Mouse (Mus musculus) cerebellum, adult 9-11 months (tissue): ENCODE results near the gene Slco2a1.

Experiments used
- DNase-seq: peaks from one replicate; pipeline ENCODE4 v3.0.0; 2022

The Slco2a1 gene

GRCm38 (mm10) chr9:103088661-103089060 is 100.1 kb downstream of the Slco2a1 start:
- DNase-seq = no peak

- peak; percentile 87 for DNase-seq
Measured at GRCm38 (mm10) chr9:103090116-103090875, 101.8 kb downstream of the Slco2a1 start.

- peak; percentile 62 for DNase-seq
Measured at GRCm38 (mm10) chr9:103091039-103091883, 102.7 kb downstream of the Slco2a1 start.

GRCm38 (mm10) chr9:103092248-103092647 is 103.7 kb downstream of the Slco2a1 start:
- DNase-seq = peak; percentile 86

- no peak for DNase-seq
Measured at GRCm38 (mm10) chr9:103093681-103094080, 105.2 kb downstream of the Slco2a1 start.

GRCm38 (mm10) chr9:103108341-103108798 is 119.9 kb downstream of the Slco2a1 start:
- DNase-seq = peak; percentile 60

GRCm38 (mm10) chr9:103108943-103109670 is 120.6 kb downstream of the Slco2a1 start:
- DNase-seq = peak; percentile 51

GRCm38 (mm10) chr9:103109911-103110310 is 121.4 kb downstream of the Slco2a1 start:
- DNase-seq = peak; percentile 32

GRCm38 (mm10) chr9:103110727-103111501 is 122.4 kb downstream of the Slco2a1 start:
- DNase-seq = no peak

GRCm38 (mm10) chr9:103111621-103112470 is 123.3 kb downstream of the Slco2a1 start, which contains the start of gene Rab6b:
Gene Rab6b, plus strand, starts transcription at chr9:103111787.
- DNase-seq = peak; percentile 90

- peak; percentile 82 for DNase-seq
Measured at GRCm38 (mm10) chr9:103112471-103113271, 124.2 kb downstream of the Slco2a1 start.

GRCm38 (mm10) chr9:103113351-103113750 is 124.8 kb downstream of the Slco2a1 start:
- DNase-seq = peak; percentile 74

GRCm38 (mm10) chr9:103114326-103114725 is 125.8 kb downstream of the Slco2a1 start:
- DNase-seq = peak; percentile 41

GRCm38 (mm10) chr9:103114901-103115300 is 126.4 kb downstream of the Slco2a1 start:
- DNase-seq = peak; percentile 51

- peak; percentile 39 for DNase-seq
Measured at GRCm38 (mm10) chr9:103116941-103117340, 128.4 kb downstream of the Slco2a1 start.

- peak; percentile 18 for DNase-seq
Measured at GRCm38 (mm10) chr9:103117495-103117894, 129.0 kb downstream of the Slco2a1 start.

GRCm38 (mm10) chr9:103117951-103118350 is 129.4 kb downstream of the Slco2a1 start:
- DNase-seq = peak; percentile 14

- no peak for DNase-seq
Measured at GRCm38 (mm10) chr9:103118651-103119275, 130.3 kb downstream of the Slco2a1 start.

- no peak for DNase-seq
Measured at GRCm38 (mm10) chr9:103119781-103120180, 131.3 kb downstream of the Slco2a1 start.

- no peak for DNase-seq
Measured at GRCm38 (mm10) chr9:103120231-103120630, 131.7 kb downstream of the Slco2a1 start.
